Mouse (Mus musculus): ENCODE measurements around the gene Noct.
A peak's percentile ranks its signal among the peaks of the same experiment; 100 is the strongest.
"Not testable (repeated sequence)": the region's sequence is repeated elsewhere in the genome, so short reads cannot be mapped to it uniquely, and the experiment has no call there.

Gene Noct

DNA sequence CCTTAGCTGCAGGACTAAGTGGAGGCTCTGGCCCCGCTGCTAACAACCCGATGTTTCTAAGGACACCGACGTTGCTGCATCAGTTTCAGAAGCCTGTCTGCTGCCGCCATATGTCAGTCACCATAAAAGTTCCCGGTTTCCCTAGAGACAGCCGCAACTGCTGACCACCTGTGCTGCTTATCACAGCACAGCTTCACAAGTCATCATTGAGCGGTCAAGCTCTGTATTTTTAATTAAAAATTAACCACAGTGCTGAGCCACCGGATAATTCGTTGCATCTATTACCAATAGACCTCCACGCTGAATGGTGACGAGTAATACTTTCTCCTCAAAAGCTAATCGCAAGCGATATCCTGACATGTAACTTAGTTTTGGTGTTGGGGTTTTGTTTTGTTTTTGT lies 19.4 kb upstream of the Noct start:
- no peak for DNase-seq (ENCODE audit: low spot score)

DNA sequence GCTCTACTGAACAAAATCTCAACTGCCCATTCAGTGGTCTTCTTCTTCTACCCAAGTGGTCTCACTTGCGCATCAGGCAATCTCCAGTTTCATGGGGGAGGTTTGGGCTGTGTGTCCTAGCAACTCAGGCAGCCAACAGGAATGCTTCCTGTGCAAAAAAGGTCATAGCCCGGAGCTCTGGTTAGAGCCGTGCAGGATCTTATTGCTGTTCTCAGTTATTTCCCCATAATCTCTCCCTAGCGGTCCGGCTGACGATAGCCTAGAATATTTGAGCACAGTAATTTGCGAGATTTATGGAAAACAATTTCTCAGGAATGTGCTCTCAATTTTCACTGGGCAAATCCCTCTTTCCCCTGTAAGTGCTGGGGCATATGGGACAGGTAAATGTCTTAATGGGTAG lies 17.7 kb upstream of the Noct start:
- no peak for DNase-seq (ENCODE audit: low spot score)

- no peak for DNase-seq (ENCODE audit: low spot score)
Measured at GRCm38 (mm10) chr3:51208633-51209032, 15.6 kb upstream of the Noct start.

GRCm38 (mm10) chr3:51209503-51210314 lies 14.5 kb upstream of the Noct start:
- no peak for DNase-seq (ENCODE audit: low spot score)

- no peak for DNase-seq (ENCODE audit: low spot score)
Measured at GRCm38 (mm10) chr3:51210485-51210884, 13.8 kb upstream of the Noct start.

DNA sequence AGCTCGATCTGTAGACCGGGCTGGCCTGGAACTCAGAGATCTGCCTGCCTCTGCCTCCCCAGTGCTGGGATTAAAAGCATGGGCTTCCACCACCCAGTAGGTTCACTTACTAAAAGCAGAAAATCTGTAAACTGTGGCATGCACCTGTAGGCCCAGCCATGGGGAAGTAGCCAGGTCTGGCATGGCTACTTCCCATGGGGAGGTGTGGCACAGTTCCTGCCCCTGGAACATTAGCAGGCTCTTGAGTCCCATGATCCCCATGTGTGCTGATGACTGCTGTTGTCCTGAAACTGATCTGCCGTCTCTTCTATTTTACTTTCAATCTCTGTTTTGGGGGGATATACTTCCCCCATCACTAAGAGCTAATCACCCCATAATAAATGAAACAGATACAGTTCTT lies 11.1 kb upstream of the Noct start:
- DNase-seq (ENCODE audit: low spot score), result no peak

GRCm38 (mm10) chr3:51215681-51216080 lies 8.6 kb upstream of the Noct start:
- DNase-seq (ENCODE audit: low spot score), result no peak

GRCm38 (mm10) chr3:51216351-51216750 lies 7.9 kb upstream of the Noct start:
- not testable (repeated sequence) for DNase-seq (ENCODE audit: low spot score)

DNA sequence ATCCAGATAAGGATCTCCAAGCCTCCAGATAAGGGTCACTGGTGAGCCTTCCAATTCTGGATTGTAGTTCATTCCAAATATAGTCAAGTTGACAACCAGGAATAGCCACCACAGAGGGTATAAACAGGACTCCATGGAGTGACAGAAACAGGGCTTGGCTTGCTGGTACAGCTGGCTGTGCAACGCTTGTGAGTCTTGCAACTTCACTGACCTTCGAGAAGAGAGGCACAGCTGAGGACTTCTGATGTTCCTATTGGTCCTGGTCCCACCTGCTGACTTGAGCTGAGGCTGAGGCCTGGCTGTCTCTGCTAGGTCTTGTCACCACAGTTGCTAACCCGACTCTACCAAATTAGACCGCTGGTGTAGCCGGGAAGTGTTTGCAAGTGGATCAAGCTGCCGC lies 5.9 kb upstream of the Noct start:
- not testable (repeated sequence) for DNase-seq (ENCODE audit: low spot score)

- no peak for DNase-seq (ENCODE audit: low spot score)
Measured at GRCm38 (mm10) chr3:51219213-51219612, 5.0 kb upstream of the Noct start.

- DNase-seq (ENCODE audit: low spot score), result no peak
Measured at GRCm38 (mm10) chr3:51220846-51221245, 3.4 kb upstream of the Noct start.

- DNase-seq (ENCODE audit: low spot score), result no peak
Measured at GRCm38 (mm10) chr3:51221847-51222246, 2.4 kb upstream of the Noct start.

DNA sequence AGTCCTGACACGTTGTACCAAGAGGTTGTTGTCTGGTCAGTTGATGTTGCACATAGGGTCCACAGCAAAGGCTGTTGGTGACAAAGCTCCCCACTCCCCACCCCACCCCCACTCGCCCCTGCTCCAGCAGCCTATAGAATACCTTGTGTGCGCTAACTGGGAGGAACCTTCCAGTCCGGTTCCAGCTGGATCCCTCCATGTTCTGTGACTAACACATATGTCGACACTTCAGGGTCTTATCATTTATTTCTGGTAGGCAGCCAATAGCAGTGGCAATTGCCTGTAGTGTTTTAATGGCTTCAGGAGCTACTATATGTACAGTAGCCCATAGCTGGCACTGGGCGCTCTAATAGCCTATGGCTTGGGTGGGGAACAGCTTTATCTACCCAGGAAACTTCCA lies 1.9 kb upstream of the Noct start:
- DNase-seq (ENCODE audit: low spot score), result no peak

DNA sequence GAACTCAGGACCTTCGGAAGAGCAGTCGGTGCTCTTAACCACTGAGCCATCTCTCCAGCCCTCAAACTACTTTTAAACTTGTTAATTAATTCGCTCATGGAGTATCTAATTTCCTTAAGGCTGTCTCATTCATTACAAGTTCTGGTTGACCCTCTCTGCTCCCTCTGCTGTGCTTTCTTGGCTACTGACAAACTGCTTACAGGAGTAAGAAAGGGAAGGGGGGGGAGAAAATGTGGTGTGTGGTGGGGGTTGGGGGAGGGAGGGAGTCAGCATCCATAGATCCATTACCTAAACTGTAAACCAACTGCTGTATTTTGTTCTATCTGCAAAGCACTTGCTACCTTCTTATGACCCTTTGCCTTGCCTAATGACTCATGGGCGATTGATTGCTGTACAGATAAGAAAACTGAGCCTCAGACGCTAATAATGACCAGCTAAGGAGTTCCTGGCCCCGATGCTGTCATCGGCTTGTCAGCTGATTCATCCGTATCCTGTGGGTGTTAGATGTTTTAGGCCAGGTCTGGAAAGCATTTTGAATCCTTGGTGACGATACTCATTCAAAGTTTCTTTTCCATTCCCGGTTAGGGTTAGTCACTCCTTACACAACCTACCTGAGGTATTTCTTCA lies 1.3 kb upstream of the Noct start:
- no peak for DNase-seq (ENCODE audit: low spot score)

GRCm38 (mm10) chr3:51223556-51223955 lies 691 bp upstream of the Noct start:
- DNase-seq (ENCODE audit: low spot score), result no peak

GRCm38 (mm10) chr3:51225226-51225750 lies 1.0 kb downstream of the Noct start:
- no peak for DNase-seq (ENCODE audit: low spot score)

- DNase-seq (ENCODE audit: low spot score), result no peak
Measured at GRCm38 (mm10) chr3:51225979-51226378, 1.7 kb downstream of the Noct start.

GRCm38 (mm10) chr3:51226601-51227000 lies 2.4 kb downstream of the Noct start:
- DNase-seq (ENCODE audit: low spot score), result no peak

GRCm38 (mm10) chr3:51228038-51228820 lies 4.0 kb downstream of the Noct start:
- peak; percentile 39 for DNase-seq (ENCODE audit: low spot score)

GRCm38 (mm10) chr3:51228821-51229205 lies 4.6 kb downstream of the Noct start:
- no peak for DNase-seq (ENCODE audit: low spot score)

DNA sequence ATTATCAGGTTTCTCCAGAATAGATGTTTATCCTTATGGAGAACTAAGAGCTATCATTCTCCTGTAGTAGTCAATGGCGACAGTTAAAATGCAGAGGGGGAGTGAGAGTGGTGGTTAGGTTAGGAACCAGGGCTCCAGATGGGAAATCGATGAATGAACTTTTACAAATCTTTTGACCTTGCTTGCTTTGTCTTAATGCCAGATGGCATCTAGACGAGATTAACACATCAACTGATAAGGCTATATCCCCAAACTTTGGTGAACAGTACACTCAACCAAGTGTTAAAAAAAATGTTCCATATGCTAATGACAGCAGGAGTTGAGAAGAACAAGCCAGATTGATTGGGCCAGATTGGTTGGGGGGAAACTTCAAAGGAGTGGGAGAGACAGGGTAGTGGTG lies 5.0 kb downstream of the Noct start:
- no peak for DNase-seq (ENCODE audit: low spot score)

DNA sequence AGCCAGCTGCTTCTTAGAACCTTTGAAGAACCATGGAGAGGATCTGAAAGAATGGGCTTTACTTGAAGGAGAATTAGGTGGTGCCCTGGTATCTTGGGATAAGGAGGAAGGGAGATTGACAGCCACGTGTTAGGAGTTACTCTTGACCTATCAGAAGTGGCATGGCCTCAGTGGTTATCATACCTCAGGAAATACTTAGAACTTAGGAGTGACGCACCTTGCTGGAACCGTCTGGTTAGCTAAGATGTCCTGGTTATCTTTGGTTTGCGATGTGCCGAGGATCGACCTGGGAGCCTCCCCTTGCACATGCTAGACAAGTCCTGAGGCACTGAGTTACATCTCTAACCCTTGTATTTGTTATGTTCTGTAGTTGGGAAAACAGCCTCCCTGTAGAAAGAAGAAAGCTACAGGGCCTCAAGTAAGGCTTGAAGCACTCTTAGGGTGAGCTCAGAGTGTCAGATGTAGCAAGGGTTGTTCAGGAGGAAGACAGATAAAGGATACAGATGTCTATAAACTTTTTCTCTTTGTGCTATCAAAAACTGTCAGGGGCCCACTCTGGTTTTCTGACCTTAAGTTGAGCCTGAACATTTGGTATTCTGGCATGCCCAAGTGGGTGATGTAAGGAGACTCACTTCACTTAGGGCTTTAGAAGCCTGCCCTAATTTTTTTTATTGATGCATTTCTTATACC lies 6.0 kb downstream of the Noct start:
- DNase-seq (ENCODE audit: low spot score), result no peak
